Mouse (Mus musculus): ENCODE results near the gene Kirrel3. TPM values are rescaled to one million over a fixed set of nuclear protein-coding genes. Genes with fewer than 3 reads are reported as not detected.

Gene Kirrel3
- polyA plus RNA-seq, 1 experiment from 2014 or later = 0.13 TPM

DNA sequence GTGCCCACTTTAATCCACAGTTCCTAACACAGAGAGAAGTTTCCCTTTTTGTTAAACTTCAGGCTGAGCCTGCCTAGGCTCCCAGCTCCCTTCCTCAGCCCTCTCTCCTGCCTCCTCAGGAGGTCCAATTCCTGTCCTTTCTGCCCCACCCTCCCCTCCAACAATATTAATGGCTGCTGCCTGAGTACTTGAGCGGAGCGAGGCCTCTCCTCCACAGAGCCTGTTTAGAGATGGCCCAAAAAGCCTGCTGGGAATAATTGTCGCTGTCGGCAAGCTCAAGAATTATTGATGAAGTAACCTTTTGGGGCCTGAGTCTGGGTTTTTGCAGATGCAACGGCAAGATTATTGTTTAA is 236.5 kb downstream of the Kirrel3 start:
- no peaks in the 10 kb centered on the region for H3K4me1 ChIP-seq (replicated peaks)
- no peak overlapping the region for H3K9ac ChIP-seq
- ATAC-seq (ENCODE audit: insufficient read depth) = no peak
- H3K9me3 ChIP-seq (replicated peaks) = no peaks in the 10 kb centered on the region
- H3K36me3 ChIP-seq (replicated peaks) = no peaks in the 10 kb centered on the region
- H3K4me2 ChIP-seq = no peak overlapping the region
- WGBS (ENCODE audit: insufficient replicate concordance) = 43% methylated on average over 5 of the region's 5 CpGs
- H3K27me3 ChIP-seq = no peaks in the 10 kb centered on the region
- H3K27ac ChIP-seq (replicated peaks) = no peak overlapping the region
- H3K4me3 ChIP-seq (replicated peaks) = no peak overlapping the region

DNA sequence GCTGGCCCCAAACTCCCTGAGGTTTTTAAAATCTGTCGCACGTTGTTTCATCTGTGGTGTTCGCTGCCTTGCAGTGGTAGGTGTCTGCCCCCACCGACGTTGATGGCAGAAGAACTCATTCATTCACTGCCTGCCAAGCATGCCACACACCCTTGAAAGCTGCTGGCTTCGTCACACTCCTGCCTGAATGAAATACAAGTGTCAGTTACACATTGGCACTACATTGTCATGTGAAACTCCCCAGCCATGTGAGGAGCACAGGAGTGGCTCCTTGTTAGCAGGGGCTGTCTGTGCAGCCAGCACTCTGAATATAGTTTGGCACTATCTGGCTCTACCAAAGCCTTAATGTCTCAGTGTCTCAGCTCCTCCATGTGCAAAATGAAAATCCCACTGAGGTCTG is 246.8 kb downstream of the Kirrel3 start:
- 59% methylated on average over 6 of the region's 6 CpGs for WGBS (ENCODE audit: insufficient replicate concordance)
- H3K4me1 ChIP-seq (replicated peaks) = no peaks in the 10 kb centered on the region
- no peak overlapping the region for H3K9ac ChIP-seq
- H3K36me3 ChIP-seq (replicated peaks) = no peaks in the 10 kb centered on the region
- no peak overlapping the region for H3K4me3 ChIP-seq (replicated peaks)
- ATAC-seq (ENCODE audit: insufficient read depth) = no peak
- H3K9me3 ChIP-seq (replicated peaks) = no peaks in the 10 kb centered on the region
- no peaks in the 10 kb centered on the region for H3K27me3 ChIP-seq
- no peak overlapping the region for H3K4me2 ChIP-seq
- H3K27ac ChIP-seq (replicated peaks) = no peak overlapping the region

DNA sequence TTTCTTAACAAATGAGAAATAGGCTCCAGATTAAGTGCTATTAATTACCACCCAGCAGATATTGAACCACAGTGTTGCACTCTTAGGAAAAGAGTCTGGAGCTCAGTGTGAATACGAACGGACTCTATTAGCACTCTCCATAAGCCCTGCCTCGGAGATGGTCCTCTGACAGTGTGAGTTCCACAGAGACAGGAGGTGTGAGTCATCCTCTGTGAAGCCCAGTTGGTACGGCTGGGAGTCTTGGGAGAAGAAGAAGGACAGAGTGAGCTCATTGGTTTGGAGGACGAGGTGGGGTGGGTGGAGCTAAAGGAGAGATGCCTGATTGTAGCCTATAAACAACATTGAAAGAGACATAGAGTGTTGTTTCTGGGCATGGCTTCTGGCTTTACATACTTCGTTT is 247.9 kb downstream of the Kirrel3 start:
- 43% methylated on average over 6 of the region's 6 CpGs for WGBS (ENCODE audit: insufficient replicate concordance)
- no peak overlapping the region for H3K27ac ChIP-seq (replicated peaks)
- no peak for ATAC-seq (ENCODE audit: insufficient read depth)
- H3K27me3 ChIP-seq = no peaks in the 10 kb centered on the region
- no peak overlapping the region for H3K9ac ChIP-seq
- no peak overlapping the region for H3K4me2 ChIP-seq
- no peaks in the 10 kb centered on the region for H3K4me1 ChIP-seq (replicated peaks)
- H3K36me3 ChIP-seq (replicated peaks) = no peaks in the 10 kb centered on the region
- H3K4me3 ChIP-seq (replicated peaks) = no peak overlapping the region
- no peaks in the 10 kb centered on the region for H3K9me3 ChIP-seq (replicated peaks)

DNA sequence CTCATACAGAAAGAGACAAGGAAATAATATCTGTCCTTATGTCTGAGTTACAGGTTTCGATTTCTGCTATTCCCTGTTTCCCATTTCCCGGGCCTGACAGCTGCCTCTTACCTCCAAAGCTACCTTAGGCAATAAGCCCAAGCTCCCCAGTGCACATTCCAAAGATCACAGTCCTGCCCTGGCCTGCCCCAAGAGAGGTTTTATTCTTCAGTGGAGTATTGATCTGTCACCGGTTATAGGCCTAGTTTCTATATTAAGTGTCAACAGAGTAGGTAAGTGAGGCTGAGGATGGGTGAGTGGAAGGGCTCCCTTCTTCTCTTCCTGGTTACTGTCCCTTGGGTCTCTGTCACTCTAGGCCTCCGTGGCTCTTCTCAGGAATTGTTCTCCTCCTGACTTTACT is 249.3 kb downstream of the Kirrel3 start:
- no peak for ATAC-seq (ENCODE audit: insufficient read depth)
- no peaks in the 10 kb centered on the region for H3K9me3 ChIP-seq (replicated peaks)
- H3K4me2 ChIP-seq = no peak overlapping the region
- H3K27me3 ChIP-seq = no peaks in the 10 kb centered on the region
- no peak overlapping the region for H3K9ac ChIP-seq
- H3K4me1 ChIP-seq (replicated peaks) = no peaks in the 10 kb centered on the region
- no peaks in the 10 kb centered on the region for H3K36me3 ChIP-seq (replicated peaks)
- H3K4me3 ChIP-seq (replicated peaks) = no peak overlapping the region
- H3K27ac ChIP-seq (replicated peaks) = no peak overlapping the region
- 49% methylated on average over 4 of the region's 4 CpGs for WGBS (ENCODE audit: insufficient replicate concordance)

DNA sequence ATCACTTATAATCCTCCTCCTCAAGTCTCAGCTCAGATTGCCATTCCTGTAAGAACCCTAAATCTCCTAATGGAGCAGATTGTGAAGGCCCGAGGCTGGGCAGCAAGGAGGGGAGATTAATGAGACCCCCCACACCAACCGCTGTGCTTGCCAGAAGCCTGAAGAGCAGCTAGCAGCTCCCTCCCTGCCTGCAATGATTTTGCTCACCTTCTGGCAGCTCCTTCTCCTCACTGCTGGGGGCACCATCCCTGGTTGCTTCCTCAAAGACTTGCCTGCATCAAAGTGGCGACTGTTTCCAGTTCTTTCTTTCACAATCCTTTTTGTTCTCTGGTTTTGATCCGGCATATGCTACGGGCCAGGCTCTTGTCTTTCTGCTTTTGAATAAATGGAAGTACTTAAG is 253.7 kb downstream of the Kirrel3 start:
- Histone ChIP-seq H3K9ac (no peak overlapping the region), H3K4me2 (no peak overlapping the region), H3K4me1 (replicated peaks) (no peaks in the 10 kb centered on the region), H3K36me3 (replicated peaks) (no peaks in the 10 kb centered on the region), H3K27me3 (no peaks in the 10 kb centered on the region), H3K4me3 (replicated peaks) (no peak overlapping the region), H3K27ac (replicated peaks) (no peak overlapping the region), H3K9me3 (replicated peaks) (no peaks in the 10 kb centered on the region)
- 41% methylated on average over 5 of the region's 5 CpGs for WGBS (ENCODE audit: insufficient replicate concordance)
- no peak for ATAC-seq (ENCODE audit: insufficient read depth)

DNA sequence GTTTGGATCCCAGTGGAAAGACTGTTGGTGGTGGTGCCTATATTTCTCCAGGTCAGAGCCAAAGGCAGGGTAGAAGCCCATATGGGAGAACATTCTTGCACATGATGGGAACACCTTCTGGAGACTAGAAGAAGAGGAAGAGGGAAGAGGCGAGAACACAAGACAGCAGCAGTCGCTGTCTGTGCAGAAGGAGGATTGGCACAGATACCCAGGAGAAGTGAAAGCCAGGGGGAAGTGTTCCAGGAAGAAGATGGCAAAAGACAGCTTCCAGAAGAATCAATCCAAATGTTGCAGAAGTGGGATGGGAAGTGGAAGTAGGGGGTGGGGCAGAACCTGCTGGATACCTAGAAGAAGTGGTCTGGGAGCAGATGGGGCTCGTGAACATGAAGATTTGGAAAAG is 255.1 kb downstream of the Kirrel3 start:
- H3K4me3 ChIP-seq (replicated peaks) = no peak overlapping the region
- H3K36me3 ChIP-seq (replicated peaks) = no peaks in the 10 kb centered on the region
- H3K4me2 ChIP-seq = no peak overlapping the region
- H3K9ac ChIP-seq = no peak overlapping the region
- ATAC-seq (ENCODE audit: insufficient read depth) = no peak
- 59% methylated on average over 3 of the region's 3 CpGs for WGBS (ENCODE audit: insufficient replicate concordance)
- no peaks in the 10 kb centered on the region for H3K9me3 ChIP-seq (replicated peaks)
- H3K27ac ChIP-seq (replicated peaks) = no peak overlapping the region
- no peaks in the 10 kb centered on the region for H3K4me1 ChIP-seq (replicated peaks)
- H3K27me3 ChIP-seq = no peaks in the 10 kb centered on the region

DNA sequence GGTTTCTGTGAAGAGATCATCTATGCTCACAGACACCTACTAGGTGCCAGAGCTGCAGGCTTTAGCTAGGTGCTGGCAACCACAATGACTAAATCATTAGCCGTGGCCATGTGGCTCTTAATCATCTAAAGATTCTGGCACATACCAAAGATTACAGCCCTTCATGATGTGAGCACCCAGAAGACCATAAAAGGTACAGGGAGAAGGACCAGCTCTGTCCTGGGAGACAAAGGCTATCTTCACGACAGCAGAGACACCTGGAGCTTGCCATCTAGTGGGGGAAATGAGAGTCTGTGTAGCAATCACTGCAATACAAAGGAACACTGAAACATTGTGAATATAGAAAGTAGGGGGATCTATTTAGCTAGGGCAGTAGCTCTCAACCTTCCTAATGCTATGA is 262.3 kb downstream of the Kirrel3 start:
- H3K36me3 ChIP-seq (replicated peaks) = no peaks in the 10 kb centered on the region
- no peak overlapping the region for H3K27ac ChIP-seq (replicated peaks)
- no peaks in the 10 kb centered on the region; the same call in 1 of the 2 replicates for H3K27me3 ChIP-seq
- 25% methylated on average over 2 of the region's 2 CpGs for WGBS (ENCODE audit: insufficient replicate concordance)
- no peak overlapping the region for H3K9ac ChIP-seq
- H3K9me3 ChIP-seq (replicated peaks) = no peaks in the 10 kb centered on the region
- H3K4me1 ChIP-seq (replicated peaks) = no peaks in the 10 kb centered on the region
- H3K4me2 ChIP-seq = no peak overlapping the region
- ATAC-seq (ENCODE audit: insufficient read depth) = no peak
- no peak overlapping the region for H3K4me3 ChIP-seq (replicated peaks)

DNA sequence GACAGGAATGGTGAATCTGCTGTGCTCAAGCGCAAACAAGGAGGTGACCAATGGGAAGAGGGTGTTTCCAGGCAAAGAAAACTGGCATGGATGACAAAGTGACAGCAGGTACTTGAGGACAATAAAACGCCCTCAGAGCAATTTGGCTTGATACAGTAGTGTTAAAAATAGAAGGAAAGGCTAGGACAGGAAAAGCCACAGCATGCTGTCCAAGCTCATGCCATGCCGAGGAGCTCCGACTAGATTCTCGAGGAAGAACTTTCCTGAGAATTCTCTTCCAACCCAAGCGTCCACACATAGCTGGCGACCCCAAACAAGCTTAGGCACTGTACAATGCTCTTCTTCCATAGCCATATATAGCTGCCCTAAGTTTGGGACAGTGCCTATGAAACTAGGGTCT is 263.5 kb downstream of the Kirrel3 start:
- H3K36me3 ChIP-seq (replicated peaks) = no peaks in the 10 kb centered on the region
- no peaks in the 10 kb centered on the region for H3K4me1 ChIP-seq (replicated peaks)
- no peak overlapping the region for H3K4me2 ChIP-seq
- no peak for ATAC-seq (ENCODE audit: insufficient read depth)
- H3K27ac ChIP-seq (replicated peaks) = no peak overlapping the region
- WGBS (ENCODE audit: insufficient replicate concordance) = 61% methylated on average over 7 of the region's 7 CpGs
- H3K4me3 ChIP-seq (replicated peaks) = no peak overlapping the region
- H3K9ac ChIP-seq = no peak overlapping the region
- H3K27me3 ChIP-seq = no peaks in the 10 kb centered on the region; the same call in 1 of the 2 replicates
- no peaks in the 10 kb centered on the region for H3K9me3 ChIP-seq (replicated peaks)

DNA sequence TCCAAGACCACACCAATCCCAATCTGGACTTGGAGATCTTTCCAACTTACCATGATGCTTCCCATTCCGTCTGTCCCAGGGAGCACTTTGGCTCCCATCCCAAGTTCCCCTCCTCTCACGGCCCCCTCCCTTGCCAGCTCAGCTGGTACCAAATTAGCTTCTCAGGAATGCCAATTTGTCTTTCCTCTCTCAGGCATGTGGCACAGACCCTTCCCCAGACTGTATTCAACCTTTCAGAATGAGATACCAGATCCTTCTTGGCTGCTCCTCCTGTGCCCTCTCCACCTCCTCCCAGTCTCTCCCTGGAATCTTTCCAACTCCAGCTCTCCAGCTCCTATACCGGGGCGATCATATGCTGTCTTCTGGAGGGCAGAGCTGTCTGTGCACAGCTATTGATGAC is 264.2 kb downstream of the Kirrel3 start:
- Histone ChIP-seq H3K4me2 (no peak overlapping the region), H3K36me3 (replicated peaks) (no peaks in the 10 kb centered on the region), H3K9me3 (replicated peaks) (no peaks in the 10 kb centered on the region), H3K27me3 (no peaks in the 10 kb centered on the region; the same call in 1 of the 2 replicates), H3K4me3 (replicated peaks) (no peak overlapping the region), H3K27ac (replicated peaks) (no peak overlapping the region), H3K9ac (no peak overlapping the region), H3K4me1 (replicated peaks) (no peaks in the 10 kb centered on the region)
- WGBS (ENCODE audit: insufficient replicate concordance) = 59% methylated on average over 4 of the region's 4 CpGs
- no peak for ATAC-seq (ENCODE audit: insufficient read depth)

DNA sequence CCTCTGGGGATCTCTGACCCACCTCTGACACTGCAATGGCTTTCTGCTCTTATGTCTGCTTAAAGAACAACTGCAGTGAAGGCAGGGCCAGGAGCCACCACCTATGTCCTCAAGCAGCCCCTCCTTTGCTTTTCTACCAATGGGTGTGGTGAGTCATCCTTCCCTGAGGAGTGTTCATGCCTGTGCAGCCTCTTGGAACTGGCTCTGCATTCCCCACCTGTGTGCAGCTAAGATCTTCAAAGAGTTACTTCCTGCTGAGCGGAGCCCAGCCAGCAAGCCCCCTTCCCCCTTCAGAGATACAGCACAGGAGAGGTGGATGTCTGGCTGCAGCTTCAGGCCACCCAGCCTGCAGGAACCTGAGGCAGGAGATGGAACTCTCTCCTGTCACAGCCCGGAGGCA is 265.2 kb downstream of the Kirrel3 start:
- WGBS (ENCODE audit: insufficient replicate concordance) = 37% methylated on average over 2 of the region's 2 CpGs
- no peak overlapping the region for H3K9ac ChIP-seq

DNA sequence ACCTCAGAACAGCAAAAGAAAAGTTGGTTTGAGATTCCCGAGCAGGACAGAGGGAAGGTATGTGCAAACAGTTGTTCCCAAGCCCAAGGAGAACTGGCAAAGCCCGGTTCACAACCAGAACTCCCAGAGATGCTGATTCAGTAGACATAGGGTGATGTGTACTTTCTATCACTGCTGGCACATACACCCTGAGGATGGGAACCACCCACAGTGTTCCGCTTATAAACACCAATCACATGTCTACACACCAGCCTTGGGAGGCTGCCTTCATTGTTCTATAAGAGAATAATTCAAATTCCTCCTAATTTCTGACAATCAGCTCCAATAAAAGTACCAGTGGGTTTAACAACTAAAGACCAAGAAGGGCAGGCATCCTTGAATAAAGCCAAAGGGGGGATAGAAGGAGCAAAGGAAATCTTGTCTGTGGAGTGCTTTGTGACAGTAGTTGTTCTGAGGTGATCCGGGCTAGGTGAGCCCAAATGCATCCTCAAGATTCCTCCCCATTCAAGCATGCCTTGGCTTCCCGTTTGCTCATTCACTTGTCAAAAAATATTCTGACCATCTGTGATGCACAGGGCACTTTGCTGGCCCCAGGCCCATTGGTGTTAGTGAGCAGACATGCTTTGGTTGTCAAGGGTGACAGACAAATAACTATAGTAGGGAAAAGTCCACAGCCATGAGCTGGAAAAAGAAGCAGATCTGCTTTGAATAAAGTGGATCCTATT is 266.5 kb downstream of the Kirrel3 start:
- H3K36me3 ChIP-seq (replicated peaks) = no peaks in the 10 kb centered on the region
- no peaks in the 10 kb centered on the region for H3K9me3 ChIP-seq (replicated peaks)
- H3K27me3 ChIP-seq = no peaks in the 10 kb centered on the region; the same call in 1 of the 2 replicates
- no peaks in the 10 kb centered on the region for H3K4me1 ChIP-seq (replicated peaks)
- no peak overlapping the region for H3K9ac ChIP-seq
- H3K4me3 ChIP-seq (replicated peaks) = no peak overlapping the region
- H3K27ac ChIP-seq (replicated peaks) = no peak overlapping the region
- H3K4me2 ChIP-seq = no peak overlapping the region
- ATAC-seq (ENCODE audit: insufficient read depth) = no peak
- 52% methylated on average over 5 of the region's 5 CpGs for WGBS (ENCODE audit: insufficient replicate concordance)

More for the DNA sequence above, 265.2 kb downstream of the Kirrel3 start:
- no peaks in the 10 kb centered on the region for H3K9me3 ChIP-seq (replicated peaks)
- H3K27me3 ChIP-seq = no peaks in the 10 kb centered on the region; the same call in 1 of the 2 replicates
- no peaks in the 10 kb centered on the region for H3K4me1 ChIP-seq (replicated peaks)
- no peak overlapping the region for H3K4me3 ChIP-seq (replicated peaks)
- no peak for ATAC-seq (ENCODE audit: insufficient read depth)
- no peak overlapping the region for H3K27ac ChIP-seq (replicated peaks)
- H3K36me3 ChIP-seq (replicated peaks) = no peaks in the 10 kb centered on the region
- no peak overlapping the region for H3K4me2 ChIP-seq

DNA sequence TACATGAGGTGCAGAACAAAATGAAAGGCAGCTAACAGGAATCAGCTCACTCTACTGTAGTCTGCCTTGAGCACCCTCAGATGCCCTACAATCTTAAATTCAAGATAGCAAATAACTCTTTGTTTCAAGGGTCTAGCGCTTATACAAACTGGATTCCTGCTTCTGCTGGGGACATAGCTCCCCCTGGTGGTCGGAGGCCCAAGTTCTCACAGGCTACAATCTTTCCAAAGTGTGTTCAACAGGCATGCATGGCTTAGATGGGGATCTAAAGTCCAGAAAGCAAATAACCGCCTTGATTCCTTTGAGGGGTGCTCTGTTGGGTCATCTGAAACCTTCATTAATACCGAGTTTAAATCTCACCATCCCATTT is 267.1 kb downstream of the Kirrel3 start:
- H3K4me3 ChIP-seq (replicated peaks) = no peak overlapping the region
- 17% methylated on average over 4 of the region's 4 CpGs for WGBS (ENCODE audit: insufficient replicate concordance)
- H3K4me1 ChIP-seq (replicated peaks) = no peaks in the 10 kb centered on the region
- no peaks in the 10 kb centered on the region for H3K36me3 ChIP-seq (replicated peaks)
- no peak overlapping the region for H3K9ac ChIP-seq
- no peak for ATAC-seq (ENCODE audit: insufficient read depth)
- H3K27ac ChIP-seq (replicated peaks) = no peak overlapping the region
- no peaks in the 10 kb centered on the region; the same call in 1 of the 2 replicates for H3K27me3 ChIP-seq
- no peak overlapping the region for H3K4me2 ChIP-seq
- H3K9me3 ChIP-seq (replicated peaks) = no peaks in the 10 kb centered on the region

Data from liver, embryonic 15.5 days (tissue).